Mouse (Mus musculus) retina, postnatal 1 day (tissue): Measurements from ENCODE around the gene Crlf1.

Experiments used
- DNase-seq: peaks from one replicate; pipeline ENCODE4 v3.0.0-alpha.2; 2012

The Crlf1 gene

DNA sequence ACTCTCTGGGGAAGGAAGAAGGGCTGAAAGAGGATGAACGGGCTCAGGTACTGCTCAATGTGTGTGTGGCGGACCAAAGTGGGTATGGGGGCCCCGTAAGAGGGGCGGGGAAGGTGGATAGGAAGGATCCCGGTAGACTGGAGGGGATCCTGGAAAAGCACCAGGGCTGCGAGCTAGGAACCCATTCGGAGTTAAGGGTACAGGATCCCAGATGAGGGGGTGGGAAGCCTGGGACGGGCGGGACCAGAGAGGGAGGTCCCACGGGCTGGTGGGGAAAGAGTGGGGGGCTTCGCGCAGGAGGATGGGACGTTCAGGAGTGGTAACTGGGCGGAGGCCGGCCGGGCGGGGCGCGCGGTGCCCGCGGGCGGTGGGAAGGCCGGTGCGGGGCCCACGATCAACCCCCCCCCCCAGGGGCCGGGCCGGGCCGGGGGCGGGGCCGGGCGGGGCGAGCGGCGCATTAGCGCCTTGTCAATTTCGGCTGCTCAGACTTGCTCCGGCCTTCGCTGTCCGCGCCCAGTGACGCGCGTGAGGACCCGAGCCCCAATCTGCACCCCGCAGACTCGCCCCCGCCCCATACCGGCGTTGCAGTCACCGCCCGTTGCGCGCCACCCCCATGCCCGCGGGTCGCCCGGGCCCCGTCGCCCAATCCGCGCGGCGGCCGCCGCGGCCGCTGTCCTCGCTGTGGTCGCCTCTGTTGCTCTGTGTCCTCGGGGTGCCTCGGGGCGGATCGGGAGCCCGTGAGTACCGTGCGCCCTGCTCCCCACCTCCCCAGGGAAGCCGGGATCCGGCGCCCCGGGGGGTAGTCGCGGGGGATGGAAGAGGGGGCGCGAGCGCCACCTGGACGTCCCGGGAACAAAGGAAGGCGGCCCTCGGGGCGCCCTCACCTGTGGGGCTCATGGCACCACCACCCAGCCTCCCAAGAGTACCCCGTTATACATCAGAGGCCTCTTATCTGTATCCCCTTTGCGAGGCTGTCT is at the start of gene Crlf1:
Crlf1 (plus strand) TSS at position 495 of the 977 bp plus-strand sequence.
- peak; percentile 39 for DNase-seq

DNA sequence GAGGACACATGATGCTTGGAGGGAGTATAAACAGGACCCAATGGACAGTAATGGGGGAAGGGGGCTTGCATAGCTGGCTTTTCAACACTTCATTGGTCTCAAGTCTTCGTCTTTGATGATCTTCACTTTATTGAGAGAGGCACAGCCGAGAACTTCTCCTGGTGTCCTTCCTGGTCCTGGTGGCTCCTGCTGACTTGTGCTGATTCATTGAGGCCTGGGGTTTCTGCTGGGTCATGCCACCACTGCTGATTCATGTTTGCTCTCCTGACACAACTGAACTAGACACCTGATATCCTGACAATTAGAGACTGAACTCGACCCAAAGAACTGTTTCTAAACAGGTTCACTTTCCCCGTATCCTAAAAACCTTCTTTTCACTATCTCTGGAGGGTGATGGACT is 49.6 kb upstream of the Crlf1 start:
- DNase-seq: no peak

- no peak for DNase-seq
These were observed 47.0 kb upstream of the Crlf1 start for GRCm38 (mm10) chr8:70445988-70446387.

- no peak for DNase-seq
These were observed 45.1 kb upstream of the Crlf1 start for GRCm38 (mm10) chr8:70447639-70448420.

- no peak for DNase-seq
These were observed 40.6 kb upstream of the Crlf1 start for GRCm38 (mm10) chr8:70452196-70452966.

- no peak for DNase-seq
These were observed 39.1 kb upstream of the Crlf1 start for GRCm38 (mm10) chr8:70453852-70454251.

GRCm38 (mm10) chr8:70456996-70457395 is 36.0 kb upstream of the Crlf1 start:
- no peak for DNase-seq

- DNase-seq: no peak
These were observed 35.1 kb upstream of the Crlf1 start for GRCm38 (mm10) chr8:70457882-70458281.

DNA sequence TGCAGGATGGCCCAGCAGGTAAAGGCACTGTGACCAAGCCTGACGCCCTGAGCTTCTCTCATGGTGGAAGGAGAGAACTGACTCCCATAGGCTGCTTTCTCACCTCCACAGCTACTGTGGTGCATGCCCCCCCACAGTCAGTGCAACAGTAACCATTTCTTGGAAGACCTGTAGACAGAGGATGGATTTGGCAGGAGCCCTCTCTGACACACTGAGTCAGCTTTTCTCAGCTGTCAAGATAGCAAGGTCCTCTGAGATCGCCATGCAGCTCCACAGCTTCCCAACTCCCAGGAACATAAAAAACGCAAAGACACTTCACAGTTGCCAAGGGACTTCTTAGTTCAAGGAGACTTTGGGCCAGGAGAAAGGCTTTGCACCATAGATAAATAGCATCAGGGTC is 34.5 kb upstream of the Crlf1 start:
- no peak for DNase-seq

GRCm38 (mm10) chr8:70459636-70460035 is 33.3 kb upstream of the Crlf1 start:
- no peak for DNase-seq

GRCm38 (mm10) chr8:70460199-70460598 is 32.8 kb upstream of the Crlf1 start:
- DNase-seq: no peak

DNA sequence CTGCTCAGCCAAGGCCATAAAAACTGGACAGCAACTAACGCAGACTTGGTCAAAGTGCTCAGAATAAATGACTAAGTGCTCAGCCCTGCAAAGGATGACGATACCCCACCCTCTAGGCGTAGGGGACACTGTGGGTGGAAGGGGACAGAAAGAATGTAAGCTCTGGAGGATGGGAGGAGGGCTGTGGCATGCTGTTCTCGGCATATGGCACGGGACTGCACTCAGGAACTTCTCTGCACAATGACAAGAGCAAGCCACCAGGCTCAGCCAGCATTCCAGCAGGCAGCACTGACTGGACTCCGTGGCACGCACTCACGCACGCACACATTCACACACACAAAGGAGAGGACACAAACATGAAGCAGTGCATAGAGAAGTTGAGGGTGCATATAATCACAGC is 32.4 kb upstream of the Crlf1 start:
- no peak for DNase-seq

- no peak for DNase-seq
These were observed 31.0 kb upstream of the Crlf1 start for GRCm38 (mm10) chr8:70461765-70462515.

- no peak for DNase-seq
These were observed 30.5 kb upstream of the Crlf1 start for GRCm38 (mm10) chr8:70462516-70462813.

- DNase-seq: no peak
These were observed 29.7 kb upstream of the Crlf1 start for GRCm38 (mm10) chr8:70463306-70463705.

- no peak for DNase-seq
These were observed 28.8 kb upstream of the Crlf1 start for GRCm38 (mm10) chr8:70464162-70464561.

GRCm38 (mm10) chr8:70465701-70466100 is 27.3 kb upstream of the Crlf1 start:
- no peak for DNase-seq

GRCm38 (mm10) chr8:70466305-70466704 is 26.7 kb upstream of the Crlf1 start:
- no peak for DNase-seq

DNA sequence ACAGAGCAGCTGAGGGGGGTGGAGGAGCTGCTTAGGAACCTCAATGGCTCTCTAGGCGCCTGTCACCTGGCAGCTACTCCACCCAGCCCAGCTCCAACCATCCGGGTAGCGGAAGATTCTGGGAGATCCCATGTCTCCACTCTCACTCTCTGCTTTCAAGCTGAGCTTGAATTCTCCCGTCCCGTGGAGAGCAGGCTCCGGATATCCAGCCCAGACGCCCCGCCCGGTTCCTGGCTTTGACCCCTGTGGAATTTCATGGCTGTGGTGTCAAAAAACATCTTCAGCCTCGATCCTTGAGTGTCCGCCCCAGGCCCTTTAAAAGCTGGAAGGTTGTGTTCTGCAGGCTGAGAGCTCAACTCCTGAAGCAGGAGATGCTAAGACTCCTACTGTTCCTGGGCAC is 26.2 kb upstream of the Crlf1 start:
- no peak for DNase-seq

DNA sequence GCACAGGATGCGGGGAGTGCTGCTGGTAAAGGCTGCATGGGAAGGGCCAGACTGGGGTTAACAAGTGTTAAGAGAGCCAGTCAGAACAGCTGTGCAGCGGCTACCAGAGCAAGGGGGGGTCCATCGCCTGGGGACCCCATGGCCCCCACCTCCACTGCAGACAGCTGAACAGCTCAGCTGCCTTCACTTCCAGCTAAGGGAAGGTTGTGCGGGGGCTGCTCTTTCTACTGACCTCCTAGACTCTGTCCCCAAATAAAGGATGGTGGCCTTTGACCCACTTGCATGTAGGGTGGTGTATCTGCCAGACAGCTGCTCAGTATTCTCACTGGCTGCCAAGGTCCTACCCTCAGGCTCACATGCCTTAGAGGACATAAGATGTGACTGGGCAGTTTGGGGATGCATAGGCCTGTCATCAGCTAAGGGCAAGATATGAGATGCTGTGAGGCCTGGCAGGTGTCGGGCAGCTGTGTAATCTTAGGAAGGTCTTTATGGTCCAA is 25.7 kb upstream of the Crlf1 start:
- no peak for DNase-seq

- DNase-seq: no peak
These were observed 25.1 kb upstream of the Crlf1 start for GRCm38 (mm10) chr8:70467907-70468306.

DNA sequence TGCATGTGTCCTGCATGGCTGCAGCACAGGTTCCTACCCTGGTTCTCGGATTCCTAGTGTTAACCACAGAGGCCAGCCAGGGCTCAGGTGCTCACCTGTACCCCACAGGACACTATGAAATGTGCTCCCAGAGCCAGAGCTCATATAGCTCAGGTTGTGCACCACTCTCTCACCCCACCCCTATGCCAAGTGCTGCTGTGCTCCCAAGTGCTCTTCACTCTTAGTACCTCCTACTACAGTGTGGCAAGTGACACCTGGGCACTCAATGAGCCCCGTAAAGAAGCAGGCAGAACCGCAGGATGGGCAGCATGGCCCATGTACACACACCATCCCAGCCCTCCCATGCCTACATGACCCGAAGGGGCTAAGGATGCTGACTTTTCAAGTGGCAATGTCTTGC is 24.2 kb upstream of the Crlf1 start:
- no peak for DNase-seq
